Mouse (Mus musculus) testis, adult 2 months (tissue): ENCODE measurements around the gene Flrt1.

Experiments
- CTCF ChIP-seq: fragments of 200-500 bp; IDR thresholded peaks from 2 replicates; pipeline ENCODE4 v1.5.1; 2012; ENCODE audit warnings: low read depth, mild to moderate bottlenecking, inconsistent platforms, low read length, moderate library complexity; ENCODE audit not compliant: control insufficient read depth, insufficient read depth, insufficient replicate concordance
- POLR2A ChIP-seq: fragments of 200-500 bp; IDR thresholded peaks from 2 replicates; pipeline ENCODE4 v1.6.1; 2012; ENCODE audit warnings: low read depth, mild to moderate bottlenecking, inconsistent platforms, low read length, moderate library complexity; ENCODE audit not compliant: control insufficient read depth

DNA sequence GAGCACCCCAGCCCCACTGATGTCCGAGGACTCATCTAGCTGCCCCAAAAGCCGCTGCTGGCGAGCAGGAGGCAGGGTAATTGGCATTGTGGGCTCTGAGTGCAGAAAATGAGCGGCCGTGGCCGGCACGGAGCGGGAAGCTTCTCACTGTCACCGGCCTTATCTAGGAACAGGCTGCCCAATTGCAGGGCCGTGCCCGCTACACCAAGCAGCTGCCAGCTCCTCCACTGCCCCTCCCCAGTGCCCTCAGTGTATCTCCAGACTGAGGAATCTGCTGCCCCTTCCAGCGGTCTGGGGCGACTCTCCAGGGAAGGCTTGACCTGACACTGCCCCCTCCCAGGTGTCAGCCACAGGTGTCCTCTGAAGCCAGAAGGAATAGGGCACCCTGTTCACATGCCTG, 40.8 kb upstream of the Flrt1 start:
- TF ChIP-seq POLR2A (no peak), CTCF (no peak)
